Comparison of ENCODE assay signal across 30 mouse cellular contexts in the genomic region with DNA sequence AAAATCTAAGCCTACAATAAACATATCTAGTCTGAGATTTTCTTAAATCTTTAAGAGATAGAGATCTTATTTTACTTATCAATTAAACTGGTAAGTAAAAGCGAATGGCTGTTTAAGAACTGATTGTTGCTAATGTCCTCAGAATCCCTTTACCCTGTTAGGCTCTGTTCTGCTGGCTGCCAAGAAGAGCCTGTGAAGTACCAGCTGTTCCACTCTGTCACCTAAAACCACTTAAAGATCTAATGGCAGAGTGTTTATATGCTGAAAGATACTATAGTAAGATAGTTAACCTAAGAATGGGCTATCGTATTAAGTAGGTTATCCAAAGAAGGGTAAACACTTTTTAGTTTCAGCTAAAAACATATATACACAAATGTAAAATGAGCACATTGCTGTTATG.
"Had no signal": no experiment of that assay in that cellular context is flagged by ENCODE, and none has a peak within 500 bp of the region (broad histone marks: within the 10 kb centered on the region; RNA-seq: fewer than 3 reads in every experiment).

No protein-coding gene starts in this region.

- H3K9me3 ChIP-seq: heart, embryonic 12.5 days; heart, embryonic 15.5 days; hindbrain, embryonic 10.5 days; hindbrain, embryonic 12.5 days; hindbrain, embryonic 13.5 days; hindbrain, embryonic 15.5 days; intestine, embryonic 15.5 days; kidney, embryonic 15.5 days had no signal

- H3K4me3 ChIP-seq: heart, embryonic 12.5 days; heart, embryonic 13.5 days; heart, embryonic 15.5 days; hindbrain, embryonic 10.5 days; hindbrain, embryonic 12.5 days; hindbrain, embryonic 13.5 days; hindbrain, embryonic 15.5 days; intestine, embryonic 15.5 days; kidney, embryonic 15.5 days; layer of hippocampus, adult 2 months; left cerebral cortex, adult 2 months had no signal

- H3K4me2 ChIP-seq: heart, embryonic 12.5 days; heart, embryonic 13.5 days; heart, embryonic 15.5 days; hindbrain, embryonic 12.5 days; hindbrain, embryonic 13.5 days; hindbrain, embryonic 14.5 days; hindbrain, embryonic 15.5 days; intestine, embryonic 15.5 days; kidney, embryonic 15.5 days had no signal

- DNase-seq: heart, postnatal 10 days; heart, postnatal 14 days; heart, postnatal 36 days; heart, postnatal 4 days; kidney, adult 11 months; kidney, adult 18-20 months; kidney, adult 2 months; kidney, adult 8-10 months; kidney, adult 9 months; kidney, postnatal 10 days; kidney, postnatal 14 days; kidney, postnatal 25 days; kidney, postnatal 36 days; kidney, postnatal 4 days; layer of hippocampus, adult 9-11 months; layer of hippocampus, postnatal 36 days had no signal

- H3K4me1 ChIP-seq: heart, embryonic 12.5 days; heart, embryonic 15.5 days; intestine, embryonic 15.5 days had no signal

- H3K36me3 ChIP-seq: heart, embryonic 12.5 days; heart, embryonic 13.5 days; heart, embryonic 15.5 days; hindbrain, embryonic 10.5 days; hindbrain, embryonic 12.5 days; hindbrain, embryonic 13.5 days; hindbrain, embryonic 15.5 days; intestine, embryonic 15.5 days; kidney, embryonic 15.5 days had no signal

- H3K27ac ChIP-seq: heart, embryonic 13.5 days; heart, embryonic 15.5 days; hindbrain, embryonic 10.5 days; hindbrain, embryonic 12.5 days; hindbrain, embryonic 13.5 days; hindbrain, embryonic 14.5 days; hindbrain, embryonic 15.5 days; hindbrain, postnatal 0 days; intestine, embryonic 15.5 days; kidney, embryonic 15.5 days; kidney, postnatal 0 days; layer of hippocampus, adult 2 months; left cerebral cortex, adult 2 months had no signal

- H3K27me3 ChIP-seq: hindbrain, embryonic 12.5 days; hindbrain, embryonic 13.5 days; hindbrain, embryonic 15.5 days; intestine, embryonic 15.5 days; kidney, embryonic 15.5 days had no signal
